Mouse (Mus musculus) lung, postnatal 0 days (tissue): ENCODE results near the gene Kcnj11. TPM values are rescaled to one million over a fixed set of nuclear protein-coding genes. Genes with fewer than 3 reads are reported as not detected.

ENCODE experiments used
- ATAC-seq: fragments of 200-750 bp; cut with Nextera tagmentation; 2 replicates; pipeline ENCODE4 v1.8.0; 2017; ENCODE audit warnings: moderate library complexity
- DNase-seq: peaks from one replicate; pipeline ENCODE4 v3.0.0-alpha.2; 2016; ENCODE audit warnings: low spot score
- H3K27ac ChIP-seq: fragments of 300-500 bp; sonication (generic); 2 replicates; pipeline ENCODE4 v1.5.1; 2014; ENCODE audit warnings: antibody characterized with exemption, mild to moderate bottlenecking, low read length, mixed read lengths
- H3K27me3 ChIP-seq: fragments of 300-500 bp; sonication (generic); replicated peaks from 2 replicates; pipeline ENCODE4 v1.6.1; 2014; ENCODE audit warnings: low read length, mixed read lengths; ENCODE audit not compliant: insufficient read depth
- H3K36me3 ChIP-seq: fragments of 300-500 bp; sonication (generic); 2 replicates; pipeline ENCODE4 v1.6.1; 2014; ENCODE audit warnings: low read length, mixed read lengths; ENCODE audit not compliant: insufficient read depth
- H3K4me1 ChIP-seq: fragments of 300-500 bp; sonication (generic); 2 replicates; pipeline ENCODE4 v1.6.1; 2014; ENCODE audit warnings: antibody characterized with exemption, low read depth, low read length, mixed read lengths; ENCODE audit not compliant: insufficient read depth
- H3K4me2 ChIP-seq: fragments of 300-500 bp; sonication (generic); replicated peaks from 2 replicates; pipeline ENCODE4 v1.6.1; 2014; ENCODE audit warnings: low read depth, mild to moderate bottlenecking, low read length, moderate library complexity, mixed read lengths
- H3K4me3 ChIP-seq: fragments of 300-500 bp; sonication (generic); 2 replicates; pipeline ENCODE4 v1.5.1; 2014; ENCODE audit warnings: low read depth, low read length
- H3K9ac ChIP-seq: fragments of 300-500 bp; sonication (generic); replicated peaks from 2 replicates; pipeline ENCODE4 v1.6.1; 2014; ENCODE audit warnings: low read depth, mild to moderate bottlenecking
- H3K9me3 ChIP-seq: fragments of 300-500 bp; sonication (generic); 2 replicates; pipeline ENCODE4 v1.6.1; 2016; ENCODE audit warnings: low read length, mixed read lengths
- CTCF ChIP-seq: IDR thresholded peaks from 2 replicates; pipeline ENCODE4 v1.5.1; 2016; ENCODE audit warnings: antibody characterized with exemption, mild to moderate bottlenecking
- EP300 ChIP-seq: IDR thresholded peaks from 2 replicates; pipeline ENCODE4 v1.6.1; 2016; ENCODE audit warnings: antibody characterized with exemption, mild to moderate bottlenecking, control low read depth
- WGBS: fragments of 180-500 bp; shearing (Covaris S2); extraction: QIAGEN DNeasy Blood & Tissue Kit; methylation state at CpG from one replicate; pipeline ENCODE4 v1.1.7; 2014; 5-methylcytosine and 5-hydroxymethylcytosine counted together
- polyA plus RNA-seq: library from polyadenylated mRNA; unstranded; fragments of >200 nt; fragmentation: Nextera tagmentation; extraction: Ambion mirVana; gene quantifications from 2 replicates; pipeline ENCODE4 v1.2.1, GENCODE M21; 2015

Gene Kcnj11
- polyA plus RNA-seq = 0.44 and 0.45 TPM in 2 replicates

- DNase-seq = peak; percentile 79
- peak; percentile 77 for TF ChIP-seq CTCF
- TF ChIP-seq EP300 = no peak
- Histone ChIP-seq H3K9ac (no peak within 1 kb of the TSS), H3K27ac (no peak within 1 kb of the TSS), H3K9me3 (no peaks in the 10 kb centered on the region), H3K27me3 (0 out of 2 replicates have a peak, but pooled peaks cover 8% of the 10 kb centered on the region), H3K4me2 (peak within 1 kb of the TSS; percentile 68), H3K4me1 (no peaks in the 10 kb centered on the region), H3K4me3 (peak within 1 kb of the TSS; percentile 29), H3K36me3 (no peaks in the 10 kb centered on the region)
- 2% methylated on average over 28 of the region's 34 CpGs for WGBS
- peak; percentile 85 for ATAC-seq
Observed at GRCm38 (mm10) chr7:46100563-46100962, at the start of gene Kcnj11. Kcnj11 (minus strand) TSS chr7:46100764.

- WGBS = 68% methylated on average over 7 of the region's 7 CpGs
- Histone ChIP-seq H3K4me3 (no peak overlapping the region), H3K9ac (no peak overlapping the region), H3K4me1 (no peaks in the 10 kb centered on the region), H3K4me2 (no peak overlapping the region), H3K27ac (no peak overlapping the region), H3K27me3 (no peaks in the 10 kb centered on the region), H3K36me3 (no peaks in the 10 kb centered on the region), H3K9me3 (no peaks in the 10 kb centered on the region)
- no peak for ATAC-seq
- no peak for DNase-seq
- no peak for TF ChIP-seq CTCF
- TF ChIP-seq EP300 = no peak
Observed at GRCm38 (mm10) chr7:46147417-46147816, 46.9 kb upstream of the Kcnj11 start.

DNA sequence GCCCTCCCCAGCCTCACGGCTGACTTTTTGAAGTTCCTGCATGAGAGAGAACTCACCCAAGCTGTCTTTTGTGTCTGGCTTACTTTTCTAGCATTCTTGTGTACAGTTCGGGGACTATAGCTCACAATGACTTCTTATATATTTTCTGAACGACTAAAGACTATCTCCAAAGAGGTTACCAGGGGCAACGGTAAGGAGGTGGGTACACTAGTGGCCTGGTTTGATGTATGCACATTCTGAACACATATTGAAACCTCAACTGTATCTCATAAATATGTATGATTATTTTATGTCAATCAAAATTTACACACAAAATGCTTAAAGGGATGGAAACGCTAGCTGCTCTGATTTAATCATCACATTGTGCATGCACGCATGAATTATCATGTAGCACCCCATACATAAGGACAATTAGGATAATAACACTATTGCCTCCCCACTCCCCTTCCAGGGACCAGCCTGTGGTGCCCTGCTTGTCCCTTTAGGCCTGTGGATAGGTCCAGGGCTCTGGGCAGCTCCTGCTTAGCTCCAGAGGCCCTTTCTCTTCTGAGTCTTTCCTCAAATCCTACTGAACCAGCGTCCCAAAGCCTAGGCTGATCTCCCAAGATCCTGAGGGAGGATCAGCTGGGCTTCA, 46.2 kb upstream of the Kcnj11 start:
- ATAC-seq = no peak
- H3K27me3 ChIP-seq = no peaks in the 10 kb centered on the region
- H3K36me3 ChIP-seq = no peaks in the 10 kb centered on the region
- no peaks in the 10 kb centered on the region for H3K9me3 ChIP-seq
- no peaks in the 10 kb centered on the region for H3K4me1 ChIP-seq
- TF ChIP-seq EP300 (no peak), CTCF (no peak)
- no peak overlapping the region for H3K27ac ChIP-seq
- WGBS = 77% methylated on average over 7 of the region's 7 CpGs
- no peak overlapping the region for H3K9ac ChIP-seq
- DNase-seq = no peak
- H3K4me2 ChIP-seq = no peak overlapping the region
- H3K4me3 ChIP-seq = no peak overlapping the region

DNA sequence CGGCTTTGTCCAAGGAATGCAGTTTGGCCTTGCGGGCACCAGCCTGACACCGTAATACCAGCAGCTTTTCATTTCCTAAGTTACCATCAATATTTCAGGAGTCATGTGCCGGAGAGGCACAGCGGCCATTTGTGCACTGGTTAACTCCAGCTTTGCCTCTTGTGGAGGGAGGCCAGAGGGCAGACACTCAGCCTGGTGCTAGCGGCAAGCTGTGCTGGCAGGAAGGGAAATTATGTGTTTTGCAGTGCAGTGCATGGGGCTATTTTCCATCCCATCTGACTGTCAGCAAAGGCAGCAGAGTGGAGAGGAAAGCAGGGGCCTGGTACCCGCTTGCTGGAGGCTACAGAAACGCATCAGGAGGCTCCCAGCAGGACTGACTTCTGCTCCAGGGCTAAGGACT, 43.5 kb upstream of the Kcnj11 start:
- no peak for DNase-seq
- H3K27me3 ChIP-seq = no peaks in the 10 kb centered on the region
- no peak overlapping the region for H3K4me3 ChIP-seq
- no peak for TF ChIP-seq EP300
- TF ChIP-seq CTCF = no peak
- 65% methylated on average over 8 of the region's 8 CpGs for WGBS
- H3K4me2 ChIP-seq = no peak overlapping the region
- no peaks in the 10 kb centered on the region for H3K4me1 ChIP-seq
- no peak overlapping the region for H3K27ac ChIP-seq
- H3K9me3 ChIP-seq = no peaks in the 10 kb centered on the region
- H3K9ac ChIP-seq = no peak overlapping the region
- no peak for ATAC-seq
- no peaks in the 10 kb centered on the region for H3K36me3 ChIP-seq

DNA sequence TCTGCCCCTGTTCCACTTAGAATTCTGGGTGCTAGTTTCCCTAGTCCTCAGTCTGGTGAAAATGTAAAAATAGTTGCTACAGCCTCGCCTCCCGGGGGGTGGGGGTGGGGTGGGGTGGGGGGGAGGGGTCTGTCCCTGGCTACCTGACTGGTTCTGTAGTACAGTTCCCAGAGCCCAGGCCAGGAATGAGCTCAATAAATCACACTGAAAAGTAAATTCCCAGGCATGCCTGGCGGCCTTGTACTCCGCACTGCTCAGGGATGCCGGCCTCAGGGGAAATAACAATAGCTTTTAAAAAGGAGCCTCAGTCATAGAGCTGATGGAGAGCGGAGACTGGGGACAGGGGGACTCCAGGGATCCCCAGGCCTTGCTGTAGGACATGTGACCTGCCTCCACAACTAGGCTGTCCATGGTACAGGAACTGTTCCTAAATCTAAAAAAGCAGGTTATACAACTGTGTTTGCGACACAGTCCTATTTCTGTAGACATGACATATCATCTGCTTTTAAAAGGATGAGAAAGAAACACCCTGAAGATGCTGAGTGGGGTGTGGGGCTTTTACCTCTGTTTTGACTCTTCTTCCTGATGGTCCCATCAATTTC, 37.9 kb upstream of the Kcnj11 start:
- no peaks in the 10 kb centered on the region for H3K36me3 ChIP-seq
- no peak overlapping the region for H3K4me3 ChIP-seq
- H3K27me3 ChIP-seq = no peaks in the 10 kb centered on the region
- no peaks in the 10 kb centered on the region for H3K4me1 ChIP-seq
- H3K4me2 ChIP-seq = no peak overlapping the region
- ATAC-seq (no peak), DNase-seq (no peak)
- no peak overlapping the region for H3K9ac ChIP-seq
- H3K9me3 ChIP-seq = no peaks in the 10 kb centered on the region
- no peak overlapping the region for H3K27ac ChIP-seq
- WGBS = 36% methylated on average over 7 of the region's 7 CpGs
- TF ChIP-seq CTCF (no peak), EP300 (no peak)

DNA sequence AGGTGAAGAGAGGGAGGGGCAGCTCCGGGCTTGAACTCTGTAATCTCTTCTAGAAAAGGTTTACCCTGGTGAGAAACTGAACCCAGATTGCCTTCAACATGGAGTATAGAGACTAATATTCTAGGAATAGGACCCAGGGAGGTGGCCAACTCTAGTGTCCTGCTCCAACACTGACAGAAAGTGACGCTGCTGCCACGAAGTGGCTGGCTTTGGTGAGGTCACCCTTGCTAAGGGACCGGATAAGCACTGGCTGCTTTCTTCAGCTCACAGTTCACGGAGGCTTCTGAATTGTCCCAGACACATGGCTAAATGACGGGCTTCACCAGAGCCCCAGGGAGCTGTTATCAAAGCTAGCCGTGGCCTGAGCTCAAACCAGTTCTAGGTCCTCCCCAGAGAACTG, 33.3 kb upstream of the Kcnj11 start:
- H3K36me3 ChIP-seq = no peaks in the 10 kb centered on the region
- H3K27ac ChIP-seq = no peak overlapping the region
- ATAC-seq (no peak), DNase-seq (no peak)
- WGBS = 13% methylated on average over 7 of the region's 7 CpGs
- H3K4me3 ChIP-seq = no peak overlapping the region
- TF ChIP-seq CTCF (0 out of 2 replicates have a peak, but pooled peaks have one; percentile 8), EP300 (no peak)
- H3K4me2 ChIP-seq = no peak overlapping the region
- no peaks in the 10 kb centered on the region for H3K27me3 ChIP-seq
- H3K4me1 ChIP-seq = no peaks in the 10 kb centered on the region
- no peak overlapping the region for H3K9ac ChIP-seq
- no peaks in the 10 kb centered on the region for H3K9me3 ChIP-seq
